Mouse (Mus musculus): Measurements from ENCODE around the gene Stxbp3.
"Not testable (repeated sequence)": the region's sequence is repeated elsewhere in the genome, so short reads cannot be mapped to it uniquely, and the experiment has no call there.

- not testable (repeated sequence) for TF ChIP-seq MYOD1 (IDR thresholded peaks at IDR 0.05; ENCODE audit: control insufficient read depth, insufficient read length, low read depth); MAX (IDR thresholded peaks at IDR 0.05); USF1 (IDR thresholded peaks at IDR 0.05; ENCODE audit: low read depth); CTCF (IDR thresholded peaks at IDR 0.05; ENCODE audit: control insufficient read depth, insufficient read depth, insufficient read length)
Observed at GRCm38 (mm10) chr3:108862282-108862681, 22.0 kb upstream of the Stxbp3 start.

All from C2C12 (cell line).